ENCODE assay signal across 9 mouse cellular contexts in the genomic region with DNA sequence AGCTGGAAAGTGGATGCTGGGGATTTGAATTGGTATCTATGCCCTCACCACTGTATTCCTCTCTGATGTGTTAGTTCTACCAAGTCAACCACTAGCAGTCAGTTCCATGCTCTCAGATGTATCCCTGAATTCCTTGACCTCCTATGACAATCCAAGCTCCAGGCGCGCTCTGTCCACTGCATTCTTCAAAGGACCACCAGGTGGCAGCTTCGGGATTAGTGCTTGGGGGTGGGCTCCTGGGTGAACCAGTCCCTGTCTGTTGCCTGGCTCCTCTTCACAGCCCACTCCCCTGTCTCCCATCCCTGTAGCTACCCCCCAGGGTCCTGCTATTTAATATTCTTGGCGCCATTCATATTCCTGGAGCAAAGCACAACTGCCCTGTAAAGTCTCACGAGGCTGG. TPM values are rescaled to one million over a fixed set of nuclear protein-coding genes. Genes with fewer than 3 reads are reported as not detected.
DNase-seq lines count a peak whose midpoint lies in the region; ATAC-seq lines count a peak whose summit lies in the region.
"Had no signal": no experiment of that assay in that cellular context is flagged by ENCODE, and none has a peak within 500 bp of the region (broad histone marks: within the 10 kb centered on the region; RNA-seq: fewer than 3 reads in every experiment).

No protein-coding gene starts in this region.

- peak; percentile 74 to 81 for DNase-seq in cerebellum, postnatal 14 days
- DNase-seq in cerebellum, adult 8-10 months, result no peak
- DNase-seq in left cerebral cortex, postnatal 4 days, result peak; percentile 74
- DNase-seq in left cerebral cortex, adult 11 months (ENCODE audit: low spot score), result no peak
- DNase-seq in Muller cell, postnatal 12 days (ENCODE audit: inconsistent ontology term), result peak; percentile 69
- DNase-seq in kidney, postnatal 14 days, result peak; percentile 61
- DNase-seq in thymus, postnatal 14 days, result peak; percentile 43

- intact Hi-C loops in left cerebral cortex, postnatal 4 days (cut with DNase I), result loop anchor here (5.0 kb wide), 2 partner anchors 72 to 257 kb away; a partner anchor contains a TSS

- ATAC-seq in monocyte, adult 5-6 weeks (replicated peaks; ENCODE audit: insufficient number of reproducible peaks, low FRiP score, low TSS enrichment, poor library complexity, severe bottlenecking), result no peak
- ATAC-seq: Patski had no signal

RNA-seq across cellular contexts. Expression of a gene that starts 1.5 kb away (rescaled TPM):
- total RNA-seq in left cerebral cortex, postnatal 4 days (2021), result 1 to 10 TPM; 3.9 to 4.6 TPM
- 0.38 TPM in 1 of 3 replicates, not detected in the others for total RNA-seq in monocyte, adult 5-6 weeks (2017)

Comparison
In these comparisons a context has a peak if more than half of its experiments do, and no peak if none do; other contexts are left out.
1. DNase-seq: peak in cerebellum, postnatal 14 days (2 of 2), left cerebral cortex, postnatal 4 days (single experiment), Muller cell, postnatal 12 days (single experiment), kidney, postnatal 14 days (single experiment) and thymus, postnatal 14 days (single experiment); none in cerebellum, adult 8-10 months (single experiment) and left cerebral cortex, adult 11 months (single experiment).